Comparison of ENCODE assay signal across 20 mouse cellular contexts in the genomic region with DNA sequence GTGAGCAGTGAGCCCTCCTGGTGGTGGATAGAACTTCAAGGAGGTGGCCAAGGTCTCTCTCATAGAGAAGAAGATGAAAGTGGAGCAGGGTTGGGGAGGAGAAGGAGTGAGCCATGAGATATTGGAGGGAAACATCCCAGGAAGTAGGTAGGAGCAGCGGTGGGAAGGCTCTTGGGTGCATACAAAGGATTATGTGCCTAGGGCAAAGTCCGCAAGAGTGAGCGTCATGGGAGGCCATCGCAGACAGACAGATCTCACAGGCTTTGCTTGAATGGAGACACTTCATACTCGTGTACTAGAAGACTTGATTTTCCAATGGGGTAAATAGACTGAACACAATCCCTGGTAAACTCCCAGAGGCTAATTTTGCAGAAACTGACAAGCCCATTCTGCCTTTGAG.
"Had no signal": no experiment of that assay in that cellular context is flagged by ENCODE, and none has a peak within 500 bp of the region (broad histone marks: within the 10 kb centered on the region; RNA-seq: fewer than 3 reads in every experiment).

No protein-coding gene starts in this region.

- H3K9me3 ChIP-seq: heart, embryonic 13.5 days; heart, embryonic 15.5 days; hindbrain, embryonic 13.5 days; hindbrain, embryonic 15.5 days; limb, embryonic 10.5 days; limb, embryonic 12.5 days; liver, embryonic 12.5 days had no signal

- ATAC-seq: forebrain, postnatal 0 days; hindbrain, postnatal 0 days; liver, embryonic 12.5 days had no signal

- H3K36me3 ChIP-seq: hindbrain, embryonic 13.5 days; hindbrain, embryonic 15.5 days; liver, embryonic 12.5 days had no signal

- H3K9ac ChIP-seq: forebrain, postnatal 0 days; heart, embryonic 13.5 days; heart, embryonic 15.5 days; hindbrain, embryonic 13.5 days; hindbrain, embryonic 15.5 days; limb, embryonic 12.5 days; liver, embryonic 12.5 days; liver, embryonic 14.5 days had no signal

- H3K27ac ChIP-seq: heart, embryonic 13.5 days; heart, embryonic 15.5 days; hindbrain, embryonic 13.5 days; hindbrain, embryonic 15.5 days; hindbrain, postnatal 0 days; layer of hippocampus, adult 2 months; left cerebral cortex, adult 2 months; limb, embryonic 10.5 days; limb, embryonic 12.5 days; liver, embryonic 12.5 days; liver, embryonic 14.5 days had no signal

- H3K4me2 ChIP-seq: heart, embryonic 13.5 days; heart, embryonic 15.5 days; hindbrain, embryonic 13.5 days; hindbrain, embryonic 15.5 days; limb, embryonic 12.5 days; liver, embryonic 12.5 days had no signal

- DNase-seq: forebrain, postnatal 0 days; gastrocnemius, postnatal 14 days; gastrocnemius, postnatal 36 days; heart, adult 18-20 months; heart, postnatal 14 days; heart, postnatal 36 days; kidney, adult 18-20 months; kidney, postnatal 10 days; kidney, postnatal 4 days had no signal

- H3K4me1 ChIP-seq: limb, embryonic 10.5 days had no signal

- H3K4me3 ChIP-seq: heart, embryonic 13.5 days; heart, embryonic 15.5 days; hindbrain, embryonic 13.5 days; hindbrain, embryonic 15.5 days; layer of hippocampus, adult 2 months; left cerebral cortex, adult 2 months; limb, embryonic 10.5 days; limb, embryonic 12.5 days; liver, embryonic 12.5 days had no signal

- H3K27me3 ChIP-seq: heart, embryonic 13.5 days; heart, embryonic 15.5 days; hindbrain, embryonic 13.5 days; hindbrain, embryonic 15.5 days; limb, embryonic 12.5 days; liver, embryonic 12.5 days had no signal
